Mouse (Mus musculus) ES-E14 (cell line): Measurements from ENCODE around the gene Ndel1.

Source experiments
- CHD2 ChIP-seq: IDR thresholded peaks from 2 replicates; pipeline ENCODE4 v1.6.1; 2014; ENCODE audit warnings: mild to moderate bottlenecking, low read depth, low read length, inconsistent platforms
- HCFC1 ChIP-seq: IDR thresholded peaks from 2 replicates; pipeline ENCODE4 v1.6.1; 2012; ENCODE audit warnings: low read length, inconsistent platforms, borderline replicate concordance; ENCODE audit not compliant: insufficient read depth
- MAFK ChIP-seq: IDR thresholded peaks from 2 replicates; pipeline ENCODE4 v1.6.1; 2014; ENCODE audit warnings: mild to moderate bottlenecking, low read depth, low read length, inconsistent platforms; ENCODE audit not compliant: insufficient read depth
- ZC3H11A ChIP-seq: IDR thresholded peaks from 2 replicates; pipeline ENCODE4 v1.6.1; 2012; ENCODE audit warnings: low read depth, mild to moderate bottlenecking, inconsistent platforms, low read length, borderline replicate concordance
- ZNF384 ChIP-seq: IDR thresholded peaks from 2 replicates; pipeline ENCODE4 v1.6.1; 2012; ENCODE audit warnings: low read depth, low read length, inconsistent platforms

DNA sequence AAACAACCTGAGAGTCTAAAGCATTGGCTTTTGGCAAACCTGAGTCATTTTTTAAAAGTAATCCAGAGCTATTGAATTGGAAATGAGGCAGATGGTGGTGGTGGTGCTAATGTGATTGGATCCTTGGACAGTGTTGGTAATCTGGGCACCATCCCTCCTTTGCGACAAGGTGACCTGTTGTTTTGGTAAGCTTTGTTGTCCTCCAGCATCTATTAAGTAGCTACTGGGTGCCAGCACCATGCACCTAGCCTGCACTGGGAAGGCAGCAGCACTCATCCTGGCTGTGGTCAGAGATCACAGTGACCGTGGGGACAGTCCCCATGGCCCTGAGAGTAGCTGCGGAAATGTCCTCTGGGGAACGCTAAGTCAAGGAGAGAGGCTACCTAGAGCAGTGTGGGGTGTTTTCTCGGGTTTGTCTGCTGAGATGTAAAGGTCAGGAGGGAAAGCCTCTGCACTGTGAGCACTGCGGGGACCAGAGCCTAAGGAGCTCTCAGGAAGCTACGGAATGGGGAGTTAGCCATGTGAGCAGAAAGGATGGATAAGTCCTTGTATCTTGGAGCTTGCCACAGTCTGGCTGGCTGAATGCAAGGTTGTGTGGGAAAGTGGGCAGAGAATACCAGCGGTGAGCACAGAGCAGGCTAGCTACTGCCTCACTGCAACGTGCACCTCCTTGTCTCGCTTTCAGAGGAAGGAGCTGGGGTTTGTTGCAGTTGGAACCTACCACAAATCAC is 91.8 kb downstream of the Ndel1 start:
- no peak for TF ChIP-seq HCFC1
- TF ChIP-seq ZC3H11A: no peak
- no peak for TF ChIP-seq ZNF384
- no peak for TF ChIP-seq MAFK
- TF ChIP-seq CHD2: no peak
